Mouse (Mus musculus): ENCODE results near the gene Pik3r5. TPM values are rescaled to one million over a fixed set of nuclear protein-coding genes. Genes with fewer than 3 reads are reported as not detected.

The Pik3r5 gene
- total and polyA plus RNA-seq, 2 experiments from 2014 or later: 0.54 to 1.8 TPM

- H3K9me3 ChIP-seq (ENCODE audit: low read length): no peaks in the 10 kb centered on the region
- no peak overlapping the region for H3K4me2 ChIP-seq (ENCODE audit: low read depth)
- H3K4me3 ChIP-seq (ENCODE audit: low read depth, low read length): no peak overlapping the region
- H3K27me3 ChIP-seq (ENCODE audit: insufficient read depth, low read length): no peaks in the 10 kb centered on the region
- H3K9ac ChIP-seq: no peak overlapping the region
- ATAC-seq: no peak
- no peak for TF ChIP-seq CTCF (IDR thresholded peaks at IDR 0.05; ENCODE audit: low read depth)
- DNase-seq: no peak
- H3K27ac ChIP-seq (ENCODE audit: low read depth, low read length): no peak overlapping the region
- 85% methylated on average over 11 of the region's 11 CpGs for whole genome bisulfite sequencing
- H3K4me1 ChIP-seq (ENCODE audit: insufficient read depth): no peaks in the 10 kb centered on the region
- H3K36me3 ChIP-seq (ENCODE audit: insufficient read depth): no peaks in the 10 kb centered on the region
These were observed 100.1 kb downstream of the Pik3r5 start for GRCm38 (mm10) chr11:68531941-68532535.

GRCm38 (mm10) chr11:68532773-68533172 is 100.9 kb downstream of the Pik3r5 start:
- no peak for ATAC-seq
- WGBS: 81% methylated on average over 5 of the region's 5 CpGs

GRCm38 (mm10) chr11:68533971-68534475 is 102.1 kb downstream of the Pik3r5 start:
- Histone ChIP-seq H3K4me3 (ENCODE audit: low read depth, low read length) (no peak overlapping the region), H3K27ac (ENCODE audit: low read depth, low read length) (no peak overlapping the region), H3K9me3 (ENCODE audit: low read length) (no peaks in the 10 kb centered on the region), H3K4me1 (ENCODE audit: insufficient read depth) (no peaks in the 10 kb centered on the region), H3K4me2 (ENCODE audit: low read depth) (no peak overlapping the region), H3K36me3 (ENCODE audit: insufficient read depth) (no peaks in the 10 kb centered on the region), H3K9ac (no peak overlapping the region), H3K27me3 (ENCODE audit: insufficient read depth, low read length) (no peaks in the 10 kb centered on the region)
- ATAC-seq (no peak), DNase-seq (peak; percentile 31)
- no peak for TF ChIP-seq CTCF (IDR thresholded peaks at IDR 0.05; ENCODE audit: low read depth)
- WGBS: 64% methylated on average over 6 of the region's 6 CpGs

More at GRCm38 (mm10) chr11:68532773-68533172, 100.9 kb downstream of the Pik3r5 start:
- H3K4me1 ChIP-seq (ENCODE audit: insufficient read depth): no peaks in the 10 kb centered on the region
- no peak overlapping the region for H3K4me2 ChIP-seq (ENCODE audit: low read depth)
- no peak overlapping the region for H3K27ac ChIP-seq (ENCODE audit: low read depth, low read length)
- H3K9ac ChIP-seq: no peak overlapping the region
- no peak for DNase-seq
- H3K4me3 ChIP-seq (ENCODE audit: low read depth, low read length): no peak overlapping the region
- no peak for TF ChIP-seq CTCF (IDR thresholded peaks at IDR 0.05; ENCODE audit: low read depth)
- H3K27me3 ChIP-seq (ENCODE audit: insufficient read depth, low read length): no peaks in the 10 kb centered on the region
- no peaks in the 10 kb centered on the region for H3K9me3 ChIP-seq (ENCODE audit: low read length)
- no peaks in the 10 kb centered on the region for H3K36me3 ChIP-seq (ENCODE audit: insufficient read depth)

GRCm38 (mm10) chr11:68536026-68536425 is 104.1 kb downstream of the Pik3r5 start:
- Histone ChIP-seq H3K4me2 (ENCODE audit: low read depth) (no peak overlapping the region), H3K4me1 (ENCODE audit: insufficient read depth) (no peaks in the 10 kb centered on the region), H3K9ac (no peak overlapping the region), H3K4me3 (ENCODE audit: low read depth, low read length) (no peak overlapping the region), H3K36me3 (ENCODE audit: insufficient read depth) (no peaks in the 10 kb centered on the region), H3K9me3 (ENCODE audit: low read length) (no peaks in the 10 kb centered on the region), H3K27ac (ENCODE audit: low read depth, low read length) (no peak overlapping the region), H3K27me3 (ENCODE audit: insufficient read depth, low read length) (no peaks in the 10 kb centered on the region)
- no peak for TF ChIP-seq CTCF (IDR thresholded peaks at IDR 0.05; ENCODE audit: low read depth)
- DNase-seq (no peak), ATAC-seq (no peak)
- WGBS: 56% methylated on average over 4 of the region's 4 CpGs

- Histone ChIP-seq H3K4me3 (ENCODE audit: low read depth, low read length) (no peak overlapping the region), H3K27me3 (ENCODE audit: insufficient read depth, low read length) (no peaks in the 10 kb centered on the region), H3K9me3 (ENCODE audit: low read length) (no peaks in the 10 kb centered on the region), H3K9ac (no peak overlapping the region), H3K4me1 (ENCODE audit: insufficient read depth) (no peaks in the 10 kb centered on the region), H3K4me2 (ENCODE audit: low read depth) (no peak overlapping the region), H3K36me3 (ENCODE audit: insufficient read depth) (no peaks in the 10 kb centered on the region), H3K27ac (ENCODE audit: low read depth, low read length) (no peak overlapping the region)
- peak; percentile 51 for DNase-seq
- TF ChIP-seq CTCF (IDR thresholded peaks at IDR 0.05; ENCODE audit: low read depth): no peak
- peak; percentile 53; the same call in 1 of the 2 replicates for ATAC-seq
- WGBS: 33% methylated on average over 4 of the region's 4 CpGs
These were observed 104.5 kb downstream of the Pik3r5 start for GRCm38 (mm10) chr11:68536465-68536864.

DNA sequence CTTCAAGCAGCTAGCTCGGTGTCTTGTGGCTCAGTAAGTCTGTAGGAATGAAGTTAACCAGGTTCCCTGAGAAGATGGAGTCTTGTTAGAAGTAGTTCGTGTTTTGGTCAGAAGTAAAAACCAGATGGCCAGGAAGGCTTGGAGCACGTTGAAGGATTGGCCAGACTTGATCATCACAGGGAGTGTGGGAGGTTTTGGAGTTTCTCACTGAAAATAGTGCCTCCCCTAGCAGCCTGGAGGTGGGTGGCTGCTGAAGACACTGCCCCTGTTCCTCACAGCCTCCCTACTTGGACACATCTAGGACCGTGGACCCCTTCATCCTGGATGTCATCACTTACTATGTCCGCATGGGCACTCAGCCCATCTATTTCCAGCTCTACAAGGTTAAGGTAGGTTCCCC is 107.7 kb downstream of the Pik3r5 start:
- Histone ChIP-seq H3K9ac (no peak overlapping the region), H3K9me3 (ENCODE audit: low read length) (no peaks in the 10 kb centered on the region), H3K27me3 (ENCODE audit: insufficient read depth, low read length) (no peaks in the 10 kb centered on the region), H3K4me2 (ENCODE audit: low read depth) (no peak overlapping the region), H3K4me3 (ENCODE audit: low read depth, low read length) (no peak overlapping the region), H3K36me3 (ENCODE audit: insufficient read depth) (no peaks in the 10 kb centered on the region), H3K4me1 (ENCODE audit: insufficient read depth) (no peaks in the 10 kb centered on the region), H3K27ac (ENCODE audit: low read depth, low read length) (no peak overlapping the region)
- TF ChIP-seq CTCF (IDR thresholded peaks at IDR 0.05; ENCODE audit: low read depth): no peak
- DNase-seq (no peak), ATAC-seq (no peak)
- 65% methylated on average over 5 of the region's 5 CpGs for WGBS

- Histone ChIP-seq H3K4me3 (ENCODE audit: low read depth, low read length) (no peak overlapping the region), H3K4me1 (ENCODE audit: insufficient read depth) (no peaks in the 10 kb centered on the region), H3K27me3 (ENCODE audit: insufficient read depth, low read length) (no peaks in the 10 kb centered on the region), H3K4me2 (ENCODE audit: low read depth) (no peak overlapping the region), H3K9ac (no peak overlapping the region), H3K36me3 (ENCODE audit: insufficient read depth) (no peaks in the 10 kb centered on the region), H3K9me3 (ENCODE audit: low read length) (no peaks in the 10 kb centered on the region), H3K27ac (ENCODE audit: low read depth, low read length) (no peak overlapping the region)
- 14% methylated on average over 8 of the region's 8 CpGs for WGBS
- ATAC-seq: no peak
- no peak for DNase-seq
- peak; percentile 65 for TF ChIP-seq CTCF (IDR thresholded peaks at IDR 0.05; ENCODE audit: low read depth)
These were observed 112.6 kb downstream of the Pik3r5 start for GRCm38 (mm10) chr11:68544554-68544953.
